Mouse (Mus musculus) gastrocnemius, adult 8-10 months (tissue): ENCODE data around the gene Kcne3. TPM values are rescaled to one million over a fixed set of nuclear protein-coding genes. Genes with fewer than 3 reads are reported as not detected.

Experiments used
- total RNA-seq, 4 experiments: library from RNA; stranded (reverse); gene quantifications; 2 replicates each; pipeline ENCODE4 v1.2.4; 2022

The Kcne3 gene
- total RNA-seq, 4 experiments from 2014 or later = 0.29 to 1.0 (median 0.89) TPM; not detected in 1

Other genes starting within 250 kb of the Kcne3 start
- 1 to 10 TPM; 5.3 to 6.3 (median 5.5) TPM for gene Rnf169, start 196.1 kb upstream of the Kcne3 start, total RNA-seq
- 1 to 10 TPM; 1.0 to 1.5 (median 1.2) TPM for gene Chrdl2, start 170.3 kb upstream of the Kcne3 start, total RNA-seq
- 1 to 10 TPM; 4.2 to 6.6 (median 5.0) TPM for gene Pold3, start 54.9 kb upstream of the Kcne3 start, total RNA-seq
- gene Lipt2, start 17.2 kb upstream of the Kcne3 start, total RNA-seq = 1 to 10 TPM; 4.1 to 5.6 (median 4.5) TPM
- gene Pgm2l1, start 50.9 kb downstream of the Kcne3 start, total RNA-seq = 10 to 100 TPM; 22.7 to 24.6 (median 24.0) TPM
- gene P4ha3, start 109.0 kb downstream of the Kcne3 start, total RNA-seq = under 1 TPM in 1 of 4 experiments, not detected in 3; 0.12 TPM
- 1 to 10 TPM; 5.2 to 5.8 (median 5.5) TPM for gene C2cd3, start 195.7 kb downstream of the Kcne3 start, total RNA-seq
- gene Ppme1, start 195.8 kb downstream of the Kcne3 start, total RNA-seq = 10 to 100 TPM; 20.4 to 30.2 (median 24.2) TPM